Mouse (Mus musculus): ENCODE measurements around the gene Trim65. TPM values are rescaled to one million over a fixed set of nuclear protein-coding genes. Genes with fewer than 3 reads are reported as not detected.
A peak's percentile ranks its signal among the peaks of the same experiment; 100 is the strongest.

The Trim65 gene
- polyA plus RNA-seq, 2 experiments, result 0.83 to 1.4 TPM

DNA sequence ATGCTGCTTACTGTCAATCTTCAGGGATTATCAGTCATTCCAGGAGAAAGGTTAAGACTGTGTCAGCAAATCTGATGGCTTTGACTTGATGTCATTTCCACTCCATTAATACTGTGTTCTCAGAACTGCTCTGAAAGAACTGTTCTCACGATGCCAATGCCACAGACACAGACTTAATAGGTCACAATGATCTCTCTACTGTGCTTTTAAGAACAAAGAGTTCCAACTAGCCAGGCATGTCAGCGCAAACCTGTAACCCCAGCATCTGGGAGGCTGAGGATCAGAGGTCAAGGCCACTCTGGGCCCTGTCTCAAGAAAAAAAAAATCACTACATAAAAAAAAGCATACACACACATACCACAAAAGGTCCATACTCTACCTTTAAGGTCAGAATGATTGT, 41.0 kb upstream of the Trim65 start:
- no peak for ATAC-seq (ENCODE audit: insufficient read depth)
- 81% methylated on average over 2 of the region's 2 CpGs for WGBS (ENCODE audit: insufficient replicate concordance)

DNA sequence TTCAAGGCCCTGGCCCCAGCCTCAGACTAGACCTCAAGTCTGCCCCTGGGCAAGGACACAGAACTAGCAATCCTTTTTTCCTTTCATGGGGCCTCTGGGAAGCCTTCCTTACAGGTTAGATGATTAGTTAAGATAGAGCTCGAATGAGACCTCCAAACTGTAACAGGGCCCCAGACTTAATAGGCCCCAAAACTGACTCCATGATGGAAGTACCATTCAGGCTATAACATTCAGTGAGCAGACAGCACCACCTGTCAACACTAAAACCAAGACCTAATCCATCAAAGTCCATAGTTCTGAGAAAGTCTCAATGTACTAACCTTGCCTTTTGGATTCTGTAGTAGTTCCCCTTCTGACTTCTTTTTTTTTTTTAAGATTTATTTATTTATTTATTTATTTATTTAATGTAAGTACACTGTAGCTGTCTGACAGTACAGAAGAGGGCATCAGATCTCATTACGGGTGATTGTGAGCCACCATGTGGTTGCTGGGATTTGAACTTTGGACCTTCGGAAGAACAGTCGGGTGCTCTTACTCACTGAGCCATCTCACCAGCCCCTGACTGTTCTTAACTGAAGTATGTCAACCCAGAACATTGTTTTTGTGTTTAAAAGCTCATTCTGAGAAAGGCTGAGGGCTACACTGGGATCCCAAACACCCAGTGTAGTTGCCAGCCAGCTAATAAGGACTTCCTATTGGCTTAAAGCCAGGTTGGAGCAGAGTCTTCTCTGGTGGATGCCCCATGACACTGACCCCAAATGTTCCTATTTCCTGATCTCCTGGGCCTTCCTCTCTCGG, 39.3 kb upstream of the Trim65 start:
- Histone ChIP-seq H3K9me3 (ENCODE audit: control insufficient read depth, low read length) (no peaks in the 10 kb centered on the region), H3K9ac (replicated peaks) (no peak overlapping the region), H3K27me3 (ENCODE audit: control insufficient read depth, insufficient read depth, low read length) (no peaks in the 10 kb centered on the region), H3K27ac (no peak overlapping the region), H3K4me1 (replicated peaks; ENCODE audit: control insufficient read depth in 2 of 2, insufficient read depth in 2 of 2, low read length in 1 of 2) (peaks cover 2 to 11% of the 10 kb centered on the region in 2 experiments; a peak in 3 of 4 replicates), H3K4me2 (ENCODE audit: low read depth) (no peak overlapping the region), H3K4me3 (ENCODE audit: insufficient read depth in 1 of 2, low read depth in 2 of 2, low read length in 2 of 2) (no peak overlapping the region), H3K36me3 (replicated peaks; ENCODE audit: control insufficient read depth, insufficient read depth, low read depth) (peaks cover 11% of the 10 kb centered on the region)
- 64% methylated on average over 5 of the region's 5 CpGs for WGBS (ENCODE audit: insufficient replicate concordance)
- TF ChIP-seq CTCF (IDR thresholded peaks at IDR 0.05; ENCODE audit: low read depth), result no peak
- TF ChIP-seq EP300 (IDR thresholded peaks at IDR 0.05; ENCODE audit: low read depth), result no peak
- ATAC-seq (ENCODE audit: insufficient read depth), result no peak
- DNase-seq (ENCODE audit: low read depth in 3 of 3, low spot score in 3 of 3), result no peak

More for the DNA sequence above, 41.0 kb upstream of the Trim65 start:
- Histone ChIP-seq H3K4me1 (replicated peaks; ENCODE audit: control insufficient read depth in 2 of 2, insufficient read depth in 2 of 2, low read length in 1 of 2) (peaks cover 2 to 6% of the 10 kb centered on the region in 2 experiments; a peak in 3 of 4 replicates), H3K36me3 (replicated peaks; ENCODE audit: control insufficient read depth, insufficient read depth, low read depth) (peaks cover 11% of the 10 kb centered on the region), H3K9ac (replicated peaks) (no peak overlapping the region), H3K4me2 (ENCODE audit: low read depth) (no peak overlapping the region), H3K27ac (no peak overlapping the region), H3K27me3 (ENCODE audit: control insufficient read depth, insufficient read depth, low read length) (no peaks in the 10 kb centered on the region), H3K9me3 (ENCODE audit: control insufficient read depth, low read length) (no peaks in the 10 kb centered on the region), H3K4me3 (ENCODE audit: insufficient read depth in 1 of 2, low read depth in 2 of 2, low read length in 2 of 2) (no peak overlapping the region)
- TF ChIP-seq CTCF (IDR thresholded peaks at IDR 0.05; ENCODE audit: low read depth), result no peak
- TF ChIP-seq EP300 (IDR thresholded peaks at IDR 0.05; ENCODE audit: low read depth), result no peak
- DNase-seq (ENCODE audit: low read depth in 3 of 3, low spot score in 3 of 3), result no peak

DNA sequence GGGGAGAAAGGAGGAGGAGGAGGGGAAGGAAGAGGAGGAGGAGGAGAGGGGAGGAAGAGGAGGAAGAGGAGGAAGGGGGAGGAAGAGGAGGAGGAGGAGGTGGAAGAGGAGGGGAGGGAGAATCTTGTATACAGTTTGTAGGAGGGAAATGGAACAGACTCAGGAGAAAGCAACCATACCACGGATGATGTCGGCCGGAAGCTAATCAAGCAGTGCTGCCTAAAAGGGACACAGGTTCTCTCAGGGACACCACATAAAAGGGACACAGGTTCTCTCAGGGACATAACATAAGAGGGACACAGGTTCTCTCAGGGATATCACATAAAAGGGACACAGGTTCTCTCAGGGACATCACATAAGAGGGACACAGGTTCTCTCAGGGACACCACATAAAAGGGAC, 38.3 kb upstream of the Trim65 start:
- no peak overlapping the region for H3K9ac ChIP-seq (replicated peaks)
- peaks cover 2 to 11% of the 10 kb centered on the region in 2 experiments; a peak in 3 of 4 replicates for H3K4me1 ChIP-seq (replicated peaks; ENCODE audit: control insufficient read depth in 2 of 2, insufficient read depth in 2 of 2, low read length in 1 of 2)
- H3K27me3 ChIP-seq (ENCODE audit: control insufficient read depth, insufficient read depth, low read length), result no peaks in the 10 kb centered on the region
- H3K27ac ChIP-seq, result no peak overlapping the region
- H3K36me3 ChIP-seq (replicated peaks; ENCODE audit: control insufficient read depth, insufficient read depth, low read depth), result peaks cover 7% of the 10 kb centered on the region
- no peak for TF ChIP-seq EP300 (IDR thresholded peaks at IDR 0.05; ENCODE audit: low read depth)
- no peak for TF ChIP-seq CTCF (IDR thresholded peaks at IDR 0.05; ENCODE audit: low read depth)
- WGBS (ENCODE audit: insufficient replicate concordance), result 81% methylated on average over 3 of the region's 3 CpGs
- no peak for ATAC-seq (ENCODE audit: insufficient read depth)
- H3K4me2 ChIP-seq (ENCODE audit: low read depth), result no peak overlapping the region
- DNase-seq (ENCODE audit: low read depth in 3 of 3, low spot score in 3 of 3), result no peak
- no peaks in the 10 kb centered on the region for H3K9me3 ChIP-seq (ENCODE audit: control insufficient read depth, low read length)
- H3K4me3 ChIP-seq (ENCODE audit: insufficient read depth in 1 of 2, low read depth in 2 of 2, low read length in 2 of 2), result no peak overlapping the region

DNA sequence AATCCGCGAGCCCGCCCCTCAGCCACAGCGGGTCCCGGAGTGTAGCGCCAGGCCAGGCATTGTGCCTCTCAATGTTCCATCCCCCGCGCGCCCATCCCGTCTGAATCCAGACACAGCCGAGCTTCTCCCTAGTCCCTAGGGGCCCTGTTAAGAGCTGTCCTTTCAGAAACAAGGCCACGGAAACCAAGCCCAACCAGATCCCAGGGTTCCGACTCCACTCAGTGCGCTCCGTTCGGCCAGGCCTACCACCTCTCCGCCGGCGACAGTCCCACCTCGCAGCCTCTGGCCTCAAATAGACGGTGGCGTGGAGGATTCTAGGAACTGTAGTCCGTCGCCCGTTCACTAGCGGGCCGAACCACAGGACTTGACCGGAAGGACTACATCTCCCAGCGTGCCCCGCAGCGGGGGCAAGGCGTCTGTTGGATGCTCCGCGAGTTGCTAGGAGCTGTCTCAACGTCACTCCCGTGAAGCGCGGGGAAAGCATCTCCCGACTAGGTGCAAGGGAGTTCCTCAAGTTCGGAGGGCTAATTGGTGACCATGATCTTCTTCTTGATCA, 37.0 kb upstream of the Trim65 start, which contains the start of gene Fbf1:
TSS of gene Fbf1 (minus strand) at position 283 of the 556 bp plus-strand sequence.
- no peaks in the 10 kb centered on the region for H3K27me3 ChIP-seq (ENCODE audit: control insufficient read depth, insufficient read depth, low read length)
- DNase-seq (ENCODE audit: low read depth in 3 of 3, low spot score in 3 of 3), result peak; percentile 86 to 90 (median 89)
- under 1% methylated on average over 40 of the region's 40 CpGs for WGBS (ENCODE audit: insufficient replicate concordance)
- no peak for TF ChIP-seq CTCF (IDR thresholded peaks at IDR 0.05; ENCODE audit: low read depth)
- no peaks in the 10 kb centered on the region for H3K36me3 ChIP-seq (replicated peaks; ENCODE audit: control insufficient read depth, insufficient read depth, low read depth)
- no peaks in the 10 kb centered on the region for H3K9me3 ChIP-seq (ENCODE audit: control insufficient read depth, low read length)
- ATAC-seq (ENCODE audit: insufficient read depth), result peak; percentile 97
- peaks cover 2 to 11% of the 10 kb centered on the region in 2 experiments; a peak in 3 of 4 replicates for H3K4me1 ChIP-seq (replicated peaks; ENCODE audit: control insufficient read depth in 2 of 2, insufficient read depth in 2 of 2, low read length in 1 of 2)
- peak within 1 kb of the TSS; percentile 88 for H3K9ac ChIP-seq (replicated peaks)
- H3K4me3 ChIP-seq (ENCODE audit: insufficient read depth in 1 of 2, low read depth in 2 of 2, low read length in 2 of 2), result peak within 1 kb of the TSS; percentile 83 to 93
- H3K27ac ChIP-seq, result peak within 1 kb of the TSS; percentile 57
- H3K4me2 ChIP-seq (ENCODE audit: low read depth), result peak within 1 kb of the TSS; percentile 97

DNA sequence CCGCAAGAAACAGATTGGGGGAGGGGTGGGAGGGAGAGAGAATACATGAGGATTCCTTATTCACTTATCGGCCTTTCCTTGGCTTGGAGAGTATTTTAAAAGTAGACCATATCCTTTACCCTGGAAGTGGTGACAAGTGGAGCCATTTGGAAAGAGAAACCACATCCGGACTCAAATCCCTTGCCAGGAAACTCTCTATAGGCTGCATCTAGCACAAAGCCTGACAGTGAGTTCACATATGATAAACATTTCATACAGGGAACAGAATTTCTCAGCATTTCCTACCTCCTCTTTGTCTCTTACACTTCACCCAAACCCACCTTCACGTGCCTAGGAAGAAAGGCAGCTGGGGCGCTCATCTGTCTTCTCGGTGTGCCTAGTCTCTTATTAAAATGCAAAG, 36.3 kb upstream of the Trim65 start:
- H3K4me2 ChIP-seq (ENCODE audit: low read depth), result peak overlapping the region; percentile 97
- H3K9ac ChIP-seq (replicated peaks), result peak overlapping the region; percentile 88
- no peak for ATAC-seq (ENCODE audit: insufficient read depth)
- peak overlapping the region; percentile 57 for H3K27ac ChIP-seq
- no peak for DNase-seq (ENCODE audit: low read depth in 3 of 3, low spot score in 3 of 3)
- no peaks in the 10 kb centered on the region for H3K9me3 ChIP-seq (ENCODE audit: control insufficient read depth, low read length)
- no peaks in the 10 kb centered on the region for H3K27me3 ChIP-seq (ENCODE audit: control insufficient read depth, insufficient read depth, low read length)
- TF ChIP-seq EP300 (IDR thresholded peaks at IDR 0.05; ENCODE audit: low read depth), result no peak
- TF ChIP-seq CTCF (IDR thresholded peaks at IDR 0.05; ENCODE audit: low read depth), result no peak
- H3K36me3 ChIP-seq (replicated peaks; ENCODE audit: control insufficient read depth, insufficient read depth, low read depth), result no peaks in the 10 kb centered on the region
- 10% methylated on average over 6 of the region's 6 CpGs for WGBS (ENCODE audit: insufficient replicate concordance)
- H3K4me1 ChIP-seq (replicated peaks; ENCODE audit: control insufficient read depth in 2 of 2, insufficient read depth in 2 of 2, low read length in 1 of 2), result peaks cover 2 to 11% of the 10 kb centered on the region in 2 experiments; a peak in 3 of 4 replicates
- H3K4me3 ChIP-seq (ENCODE audit: insufficient read depth in 1 of 2, low read depth in 2 of 2, low read length in 2 of 2), result peak overlapping the region; percentile 83 to 93
